Mouse (Mus musculus) megakaryocyte-erythroid progenitor cell, adult 5-6 weeks (primary cell): ENCODE results near the gene Cracr2b. TPM values are rescaled to one million over a fixed set of nuclear protein-coding genes. Genes with fewer than 3 reads are reported as not detected.
A peak's percentile ranks its signal among the peaks of the same experiment; 100 is the strongest.

Experiments used
- ATAC-seq: replicated peaks from 2 replicates; pipeline ENCODE4 v1.8.0; 2016; ENCODE audit warnings: mild to moderate bottlenecking, inconsistent platforms; ENCODE audit not compliant: severe bottlenecking, poor library complexity, low FRiP score, low TSS enrichment
- total RNA-seq, 2 experiments: library from RNA; stranded (forward) in 1 of 2; stranded (reverse) in 1 of 2; fragments of 200-1000, 215-1000 nt in 1 of 2; fragments of >200 nt in 1 of 2; fragmentation: Nextera tagmentation in 1 of 2; gene quantifications; 2 replicates each; pipeline ENCODE4 v1.2.3; 2014 to 2017

Cracr2b gene
- total RNA-seq, 2 experiments from 2014 or later, result 0.23 TPM; not detected in 1

- ATAC-seq, result no peak
Observed at GRCm38 (mm10) chr7:141466607-141467148, 5.8 kb downstream of the Cracr2b start.

GRCm38 (mm10) chr7:141467230-141468030 is 6.5 kb downstream of the Cracr2b start, which contains the start of gene Cd151:
Gene Cd151 (plus strand): TSS chr7:141467392.
- peak; percentile 53 for ATAC-seq

- no peak for ATAC-seq
Observed at GRCm38 (mm10) chr7:141468164-141468521, 7.2 kb downstream of the Cracr2b start.

- peak; percentile 73 for ATAC-seq
Observed at GRCm38 (mm10) chr7:141468522-141469211, 7.8 kb downstream of the Cracr2b start.

- no peak for ATAC-seq
Observed at GRCm38 (mm10) chr7:141469352-141469751, 8.5 kb downstream of the Cracr2b start.

- no peak for ATAC-seq
Observed at GRCm38 (mm10) chr7:141469901-141470636, 9.2 kb downstream of the Cracr2b start.

- ATAC-seq, result no peak
Observed at GRCm38 (mm10) chr7:141470637-141470944, 9.7 kb downstream of the Cracr2b start.

GRCm38 (mm10) chr7:141471236-141471635 is 10.3 kb downstream of the Cracr2b start:
- no peak for ATAC-seq

GRCm38 (mm10) chr7:141472226-141472625 is 11.3 kb downstream of the Cracr2b start:
- ATAC-seq, result no peak

GRCm38 (mm10) chr7:141472763-141473162 is 11.9 kb downstream of the Cracr2b start:
- no peak for ATAC-seq

- no peak for ATAC-seq
Observed at GRCm38 (mm10) chr7:141474160-141474559, 13.3 kb downstream of the Cracr2b start.

GRCm38 (mm10) chr7:141475011-141475804 is 14.3 kb downstream of the Cracr2b start, which contains the start of the genes Polr2l and Tspan4:
Gene Polr2l (minus strand): TSS chr7:141475132.
Gene Tspan4 (plus strand): TSS chr7:141475240.
- ATAC-seq, result peak; percentile 62

GRCm38 (mm10) chr7:141475805-141476158 is 14.9 kb downstream of the Cracr2b start:
- no peak for ATAC-seq

GRCm38 (mm10) chr7:141476226-141476980 is 15.5 kb downstream of the Cracr2b start:
- 0 out of 2 replicates have a peak, but pooled peaks have one; percentile 13 for ATAC-seq

- no peak for ATAC-seq
Observed at GRCm38 (mm10) chr7:141476981-141477370, 16.1 kb downstream of the Cracr2b start.

GRCm38 (mm10) chr7:141477578-141478269 is 16.8 kb downstream of the Cracr2b start:
- ATAC-seq, result no peak

GRCm38 (mm10) chr7:141478270-141478748 is 17.4 kb downstream of the Cracr2b start:
- ATAC-seq, result peak; percentile 21
